Mouse (Mus musculus) spleen, adult 2 months (tissue): Measurements from ENCODE around the gene Fntb.

Source experiments
- CTCF ChIP-seq: fragments of 200-500 bp; IDR thresholded peaks from 2 replicates; pipeline ENCODE4 v1.5.1; 2011; ENCODE audit warnings: mild to moderate bottlenecking, inconsistent platforms; ENCODE audit not compliant: insufficient read depth, insufficient read length, insufficient replicate concordance; ENCODE audit errors: extremely low read depth
- POLR2A ChIP-seq: fragments of 200-500 bp; IDR thresholded peaks from 2 replicates; pipeline ENCODE4 v1.6.1; 2011; ENCODE audit warnings: low read depth, low read length, inconsistent platforms

DNA sequence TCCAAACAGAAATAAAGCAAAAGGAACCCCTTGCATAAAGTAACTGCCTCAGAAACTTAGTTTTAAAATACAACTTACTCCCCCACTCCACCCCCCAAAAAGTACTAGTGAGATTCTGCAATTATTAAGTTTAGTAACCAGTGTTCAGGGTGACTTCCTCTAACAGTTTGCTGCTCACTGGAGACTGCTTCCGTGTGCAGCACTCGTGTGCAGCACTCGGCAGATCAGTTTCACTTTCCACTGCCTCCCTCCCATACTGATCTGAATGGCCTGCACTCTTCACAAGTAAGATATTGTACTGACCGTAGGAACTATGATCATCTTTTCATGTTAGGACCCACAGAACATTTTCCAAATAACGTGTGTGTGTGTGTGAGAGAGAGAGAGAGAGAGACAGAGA, 192.3 kb downstream of the Fntb start:
- TF ChIP-seq CTCF (no peak), POLR2A (no peak)
